Mouse (Mus musculus): ENCODE results near the gene Aip.
"Not testable (repeated sequence)": the region's sequence is repeated elsewhere in the genome, so short reads cannot be mapped to it uniquely, and the experiment has no call there.

Gene Aip

DNA sequence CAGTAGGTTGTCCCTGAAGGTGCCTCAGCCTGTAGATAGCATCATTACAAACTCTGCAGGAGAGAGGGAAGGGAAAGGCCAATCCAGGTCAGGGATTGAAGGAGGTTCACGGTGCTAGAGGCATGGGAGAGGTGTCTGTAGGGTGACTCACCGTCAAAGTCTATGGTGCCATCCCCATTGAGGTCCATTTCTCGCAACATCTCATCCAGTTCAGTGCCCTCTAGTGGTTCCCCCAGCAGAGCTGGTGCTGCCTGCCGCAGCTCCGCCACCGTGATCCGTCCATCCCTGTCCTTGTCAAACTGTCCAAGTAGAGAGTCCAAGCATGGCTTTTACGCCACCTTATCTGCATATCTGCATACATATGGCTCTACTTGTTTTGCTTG is 10.3 kb upstream of the Aip start:
- DNase-seq (ENCODE audit: low spot score) = not testable (repeated sequence)

GRCm38 (mm10) chr19:4135229-4135962 is 9.7 kb upstream of the Aip start:
- DNase-seq (ENCODE audit: low spot score) = not testable (repeated sequence)

GRCm38 (mm10) chr19:4134354-4134753 is 8.7 kb upstream of the Aip start:
- no peak for DNase-seq (ENCODE audit: low spot score)

DNA sequence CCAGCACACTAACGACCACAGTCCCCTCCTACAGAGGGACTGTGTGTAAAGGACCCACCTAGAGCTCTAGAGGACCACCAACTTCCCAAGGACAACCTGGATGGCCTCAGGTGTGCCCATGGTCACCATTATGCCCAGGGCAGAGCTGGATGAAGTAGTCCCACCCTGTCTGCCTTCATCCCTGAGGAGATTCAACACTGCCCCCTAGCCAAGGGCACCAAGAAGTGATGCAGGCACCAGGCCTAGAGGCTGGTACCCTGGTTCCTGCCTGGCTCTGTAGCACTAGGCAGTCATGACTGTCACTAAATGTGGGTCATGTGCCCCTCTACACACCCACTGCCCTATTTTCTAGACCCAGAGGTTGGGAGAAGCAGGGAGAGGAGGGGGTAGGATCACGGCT is 6.1 kb upstream of the Aip start:
- DNase-seq (ENCODE audit: low spot score) = no peak

GRCm38 (mm10) chr19:4131075-4131474 is 5.4 kb upstream of the Aip start:
- no peak for DNase-seq (ENCODE audit: low spot score)

DNA sequence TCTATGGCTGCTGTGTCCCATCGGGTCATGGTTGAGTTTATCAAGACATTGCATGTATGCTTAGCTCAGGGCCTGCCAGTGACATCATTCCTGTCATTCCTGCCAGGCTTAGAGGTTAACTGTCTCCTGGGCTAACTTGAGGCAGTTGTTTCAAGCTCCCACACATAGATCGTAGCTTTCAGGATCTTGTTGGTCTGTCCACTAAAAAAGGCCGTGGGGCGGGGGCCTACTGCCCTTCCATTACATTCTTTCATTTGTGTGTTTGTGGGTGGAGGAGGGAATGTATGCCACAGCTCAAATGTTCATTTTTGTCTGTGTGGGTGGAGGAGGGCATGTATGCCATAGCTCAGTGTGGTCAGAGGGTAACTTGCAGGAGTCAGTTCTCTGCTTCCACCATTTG is 4.4 kb upstream of the Aip start:
- DNase-seq (ENCODE audit: low spot score) = no peak

DNA sequence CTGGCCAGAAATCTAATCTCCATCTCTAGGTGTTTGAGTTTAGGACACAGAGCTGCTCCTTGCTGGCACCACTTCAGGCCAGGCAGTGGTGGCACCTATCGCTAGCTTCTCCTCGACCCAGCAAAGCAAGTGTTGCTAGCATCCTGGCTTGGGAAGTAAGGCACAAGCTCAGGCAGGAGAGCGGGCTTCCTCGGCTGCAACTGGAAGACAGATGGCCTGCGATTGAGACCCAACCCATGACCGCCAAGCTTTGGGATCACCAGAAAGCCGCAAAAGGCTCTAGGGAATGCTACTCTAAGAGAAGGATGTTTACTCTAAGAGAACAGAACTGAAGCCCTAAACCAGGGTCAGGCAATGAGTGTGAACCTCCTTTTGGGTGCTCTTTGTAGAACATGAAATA is 3.8 kb upstream of the Aip start:
- DNase-seq (ENCODE audit: low spot score) = no peak

DNA sequence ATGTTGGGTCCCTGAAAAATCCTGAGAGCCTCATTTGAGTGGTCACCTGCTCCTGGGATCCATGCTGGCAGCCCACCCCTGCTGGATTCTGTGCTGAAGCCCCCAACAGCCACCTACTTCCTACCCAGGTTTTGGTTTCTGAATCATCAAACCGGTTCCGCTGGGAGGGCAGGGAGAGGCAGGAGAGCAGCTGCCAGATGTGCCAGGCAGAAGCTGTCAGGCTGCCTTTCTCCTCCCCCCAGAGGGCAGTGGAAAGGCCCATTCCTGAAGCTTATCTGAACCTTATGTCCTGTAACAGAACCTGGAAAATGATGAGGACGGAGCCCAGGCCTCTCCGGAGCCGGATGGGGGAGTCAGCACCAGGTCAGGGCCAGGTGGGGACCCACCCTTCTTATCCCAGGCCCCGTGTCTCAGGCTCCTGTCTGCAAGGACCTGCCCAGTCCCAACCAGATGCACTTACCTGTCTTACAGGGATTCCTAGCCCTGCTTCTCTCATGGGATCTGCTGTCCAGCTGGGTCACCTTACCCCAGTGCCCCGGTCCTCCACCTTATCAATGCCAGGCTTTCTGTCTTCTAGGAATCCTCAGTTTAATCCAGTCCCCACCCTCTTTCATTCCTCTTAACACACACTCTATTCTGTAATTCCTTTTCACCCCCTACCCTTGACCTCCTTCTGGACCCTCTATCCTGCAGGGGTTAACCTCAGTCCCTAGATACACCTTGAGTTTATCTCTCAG is 1.3 kb upstream of the Aip start:
- no peak for DNase-seq (ENCODE audit: low spot score)

DNA sequence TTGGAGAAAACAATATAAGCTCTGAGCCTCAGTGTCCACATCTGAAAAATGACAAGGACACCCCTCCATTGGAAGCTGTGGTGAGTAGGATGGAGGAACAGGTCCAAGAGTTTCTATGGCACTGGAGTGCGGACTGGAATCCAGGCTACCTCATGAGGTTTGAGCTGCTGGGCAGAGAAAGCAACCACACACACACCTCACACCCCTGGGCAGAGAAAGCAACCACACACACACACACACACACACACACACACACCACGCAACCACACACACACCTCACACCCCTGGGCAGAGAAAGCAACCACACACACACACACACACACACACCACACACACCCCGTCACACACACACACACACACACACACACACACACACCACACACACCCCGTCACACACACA is 390 bp downstream of the Aip start:
- DNase-seq (ENCODE audit: low spot score) = peak; percentile 27

GRCm38 (mm10) chr19:4124432-4124831 is 1.2 kb downstream of the Aip start:
- DNase-seq (ENCODE audit: low spot score) = no peak

- no peak for DNase-seq (ENCODE audit: low spot score)
Measured at GRCm38 (mm10) chr19:4122411-4123370, 3.0 kb downstream of the Aip start.

DNA sequence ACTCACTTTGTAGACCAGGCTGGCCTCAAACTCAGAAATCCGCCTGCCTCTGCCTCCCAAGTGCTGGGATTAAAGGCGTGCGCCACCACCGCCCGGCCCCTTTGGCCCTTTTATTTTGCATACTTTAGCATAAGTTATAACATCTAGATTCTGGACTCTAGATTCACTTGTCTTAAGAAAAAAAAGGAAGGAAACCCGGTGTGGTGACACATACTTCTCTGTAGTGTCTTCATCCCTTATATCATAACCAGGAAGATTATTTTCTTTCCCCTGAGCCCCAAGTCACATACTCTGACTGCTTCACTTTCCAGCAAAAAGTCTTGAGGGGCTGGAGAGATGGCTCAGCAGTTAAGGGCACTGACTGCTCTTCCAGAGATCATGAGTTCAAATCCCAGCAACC is 3.8 kb downstream of the Aip start:
- not testable (repeated sequence) for DNase-seq (ENCODE audit: low spot score)

DNA sequence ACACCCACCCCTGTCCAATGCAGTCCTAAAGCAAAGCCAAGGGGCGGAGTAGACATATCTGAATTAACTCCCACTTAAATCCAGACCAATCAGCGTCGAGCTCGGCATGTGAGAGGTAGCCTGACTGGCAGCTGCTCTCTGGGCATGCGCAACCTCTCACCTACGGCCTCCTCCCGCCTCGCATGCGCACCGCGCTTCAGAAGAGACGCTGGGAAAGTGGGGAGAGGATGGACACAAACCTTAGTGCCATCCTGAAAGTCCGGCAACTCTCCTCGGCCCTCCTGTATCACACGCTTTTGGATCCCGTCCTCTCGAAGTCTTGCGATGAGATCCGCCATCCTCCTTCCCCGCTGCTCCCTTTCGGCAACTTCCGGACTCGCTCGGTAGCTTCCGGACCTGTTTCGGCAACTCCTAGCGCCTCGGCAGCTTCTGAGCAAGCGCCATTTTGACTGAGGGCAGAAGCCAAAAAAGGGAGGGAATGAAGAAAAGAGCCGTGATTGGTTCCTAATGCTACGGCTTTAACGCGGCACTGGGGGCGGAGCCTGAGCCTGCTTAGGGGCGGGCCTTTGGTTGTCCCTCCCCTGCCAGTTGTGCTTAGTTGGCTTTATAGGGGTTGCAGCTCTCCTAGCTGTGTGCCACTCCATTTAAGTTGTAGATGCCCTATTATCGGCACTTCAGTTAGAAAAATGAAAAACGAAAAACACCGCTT is 4.4 kb downstream of the Aip start:
- DNase-seq (ENCODE audit: low spot score) = peak; percentile 99

- no peak for DNase-seq (ENCODE audit: low spot score)
Measured at GRCm38 (mm10) chr19:4120496-4120895, 5.2 kb downstream of the Aip start.

- no peak for DNase-seq (ENCODE audit: low spot score)
Measured at GRCm38 (mm10) chr19:4119716-4120487, 5.8 kb downstream of the Aip start.

DNA sequence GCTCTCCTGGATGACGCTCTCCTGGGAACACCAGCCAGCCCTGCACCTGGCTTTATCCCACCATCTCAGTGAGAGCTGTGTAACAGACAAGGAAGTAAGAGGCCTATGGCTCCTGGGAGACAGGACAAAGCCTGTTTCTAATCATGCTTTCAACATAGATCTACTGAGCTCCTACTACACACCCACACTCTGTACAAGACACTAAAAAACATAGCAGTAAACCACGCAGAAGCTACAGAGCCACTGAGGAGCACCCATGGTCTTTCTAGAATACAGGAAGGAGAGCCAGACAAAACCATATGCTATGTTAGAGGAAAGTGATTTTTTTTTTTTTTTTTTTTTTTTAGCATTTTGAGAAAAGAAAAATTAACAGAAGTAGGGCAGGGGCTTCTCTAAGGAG is 7.3 kb downstream of the Aip start:
- no peak for DNase-seq (ENCODE audit: low spot score)

- DNase-seq (ENCODE audit: low spot score) = no peak
Measured at GRCm38 (mm10) chr19:4117006-4117405, 8.7 kb downstream of the Aip start.

- DNase-seq (ENCODE audit: low spot score) = no peak
Measured at GRCm38 (mm10) chr19:4115816-4116215, 9.8 kb downstream of the Aip start.

GRCm38 (mm10) chr19:4115144-4115543 is 10.5 kb downstream of the Aip start:
- no peak for DNase-seq (ENCODE audit: low spot score)

GRCm38 (mm10) chr19:4114551-4114950 is 11.1 kb downstream of the Aip start:
- no peak for DNase-seq (ENCODE audit: low spot score)

- no peak for DNase-seq (ENCODE audit: low spot score)
Measured at GRCm38 (mm10) chr19:4113806-4114230, 11.8 kb downstream of the Aip start.

All from embryo, embryonic 10.5 days (tissue).